Mouse (Mus musculus): ENCODE results near the gene Fto. TPM values are rescaled to one million over a fixed set of nuclear protein-coding genes. Genes with fewer than 3 reads are reported as not detected.

Fto gene
- total and polyA plus RNA-seq, 2 experiments from 2014 or later: 41.1 to 50.6 TPM

DNA sequence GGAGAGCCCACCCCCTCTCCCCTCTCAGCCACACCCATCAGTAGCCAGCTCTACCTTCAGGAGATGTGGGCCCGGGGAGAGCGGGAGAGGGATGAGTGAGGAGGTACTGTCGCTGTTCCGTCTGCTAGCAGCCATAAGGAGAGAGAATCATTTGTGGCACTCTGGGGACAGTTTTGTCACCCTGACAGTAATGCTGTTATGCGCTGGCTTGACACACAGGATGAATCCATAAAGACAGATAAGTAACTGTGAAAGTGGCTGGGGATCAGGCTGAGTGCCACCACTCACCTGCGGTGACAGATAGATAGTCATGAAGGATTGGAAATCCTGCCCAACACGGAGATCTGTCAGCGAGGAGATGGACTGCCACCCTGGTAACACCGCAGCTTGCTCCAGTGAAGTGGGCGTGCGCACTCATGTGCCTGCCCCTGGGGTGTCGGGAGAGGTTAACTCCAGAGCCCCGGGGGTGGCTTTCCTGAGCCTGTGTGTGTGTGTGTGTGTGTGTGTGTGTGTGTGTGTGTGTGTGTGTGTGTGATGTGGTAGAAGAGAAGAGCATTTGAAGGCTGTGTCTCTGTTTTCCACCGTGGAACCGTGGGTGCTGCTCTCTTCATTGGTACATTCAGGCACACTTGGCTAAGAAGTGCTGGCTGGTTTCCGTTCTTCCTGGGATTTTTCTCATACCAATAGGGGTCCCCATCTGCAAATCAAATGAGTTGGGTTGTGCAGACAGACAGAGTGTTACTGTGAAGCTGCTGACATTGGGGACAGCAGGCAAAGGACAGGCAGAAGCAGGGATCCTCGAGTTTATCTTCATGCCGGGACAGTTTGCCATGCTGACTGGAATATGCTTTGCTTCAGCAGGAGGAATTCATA is 312.6 kb downstream of the Fto start:
- Histone ChIP-seq H3K4me3 (ENCODE audit: low read depth, low read length) (no peak overlapping the region), H3K27ac (ENCODE audit: low read depth) (no peak overlapping the region), H3K4me2 (ENCODE audit: low read depth, low read length) (peak overlapping the region; percentile 28), H3K9me3 (replicated peaks; ENCODE audit: control insufficient read depth, low read length) (no peaks in the 10 kb centered on the region), H3K27me3 (ENCODE audit: control insufficient read depth, insufficient read depth, low read length) (no peaks in the 10 kb centered on the region), H3K36me3 (replicated peaks; ENCODE audit: control insufficient read depth, insufficient read depth, low read length) (no peaks in the 10 kb centered on the region), H3K4me1 (ENCODE audit: control insufficient read depth, insufficient read depth) (peaks cover 25% of the 10 kb centered on the region), H3K9ac (replicated peaks; ENCODE audit: low read depth, low read length) (no peak overlapping the region)
- 29% methylated on average over 18 of the region's 18 CpGs for WGBS
- no peak for TF ChIP-seq EP300 (IDR thresholded peaks at IDR 0.05; ENCODE audit: low read depth)
- TF ChIP-seq CTCF (IDR thresholded peaks at IDR 0.05; ENCODE audit: low read depth): no peak
- ATAC-seq (ENCODE audit: insufficient read depth, low read depth) (peak; percentile 47), DNase-seq (ENCODE audit: low spot score) (no peak)

DNA sequence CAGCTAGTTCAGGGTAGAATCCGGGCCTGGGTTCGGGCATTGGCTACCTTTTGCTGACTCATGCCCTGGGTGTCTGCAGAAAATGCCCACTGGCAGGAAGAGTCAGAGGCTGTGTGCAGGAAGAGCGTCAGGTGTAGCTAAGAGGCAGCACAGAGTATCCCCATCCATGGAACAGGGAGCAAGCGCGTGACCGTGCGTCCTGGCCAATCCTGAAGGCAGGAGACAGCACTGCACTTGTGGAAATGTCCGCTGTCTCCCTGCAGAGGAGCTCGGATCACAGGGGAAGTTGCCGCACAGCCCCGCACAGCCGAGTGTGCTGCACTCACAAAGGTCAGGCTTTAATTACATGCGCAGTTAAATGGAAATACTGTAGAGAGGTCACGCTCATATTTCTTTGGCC is 316.3 kb downstream of the Fto start:
- TF ChIP-seq EP300 (IDR thresholded peaks at IDR 0.05; ENCODE audit: low read depth): no peak
- TF ChIP-seq CTCF (IDR thresholded peaks at IDR 0.05; ENCODE audit: low read depth): no peak
- H3K36me3 ChIP-seq (replicated peaks; ENCODE audit: control insufficient read depth, insufficient read depth, low read length): no peaks in the 10 kb centered on the region
- ATAC-seq (ENCODE audit: insufficient read depth, low read depth) (peak; percentile 64; the same call in 1 of the 2 replicates), DNase-seq (ENCODE audit: low spot score) (peak; percentile 43)
- peak overlapping the region; percentile 45; the same call in 1 of the 2 replicates for H3K9ac ChIP-seq (replicated peaks; ENCODE audit: low read depth, low read length)
- no peaks in the 10 kb centered on the region for H3K27me3 ChIP-seq (ENCODE audit: control insufficient read depth, insufficient read depth, low read length)
- H3K4me3 ChIP-seq (ENCODE audit: low read depth, low read length): peak overlapping the region; percentile 26
- H3K9me3 ChIP-seq (replicated peaks; ENCODE audit: control insufficient read depth, low read length): no peaks in the 10 kb centered on the region
- H3K4me2 ChIP-seq (ENCODE audit: low read depth, low read length): peak overlapping the region; percentile 53
- peaks cover 42% of the 10 kb centered on the region for H3K4me1 ChIP-seq (ENCODE audit: control insufficient read depth, insufficient read depth)
- peak overlapping the region; percentile 70 for H3K27ac ChIP-seq (ENCODE audit: low read depth)
- 25% methylated on average over 14 of the region's 14 CpGs for WGBS

DNA sequence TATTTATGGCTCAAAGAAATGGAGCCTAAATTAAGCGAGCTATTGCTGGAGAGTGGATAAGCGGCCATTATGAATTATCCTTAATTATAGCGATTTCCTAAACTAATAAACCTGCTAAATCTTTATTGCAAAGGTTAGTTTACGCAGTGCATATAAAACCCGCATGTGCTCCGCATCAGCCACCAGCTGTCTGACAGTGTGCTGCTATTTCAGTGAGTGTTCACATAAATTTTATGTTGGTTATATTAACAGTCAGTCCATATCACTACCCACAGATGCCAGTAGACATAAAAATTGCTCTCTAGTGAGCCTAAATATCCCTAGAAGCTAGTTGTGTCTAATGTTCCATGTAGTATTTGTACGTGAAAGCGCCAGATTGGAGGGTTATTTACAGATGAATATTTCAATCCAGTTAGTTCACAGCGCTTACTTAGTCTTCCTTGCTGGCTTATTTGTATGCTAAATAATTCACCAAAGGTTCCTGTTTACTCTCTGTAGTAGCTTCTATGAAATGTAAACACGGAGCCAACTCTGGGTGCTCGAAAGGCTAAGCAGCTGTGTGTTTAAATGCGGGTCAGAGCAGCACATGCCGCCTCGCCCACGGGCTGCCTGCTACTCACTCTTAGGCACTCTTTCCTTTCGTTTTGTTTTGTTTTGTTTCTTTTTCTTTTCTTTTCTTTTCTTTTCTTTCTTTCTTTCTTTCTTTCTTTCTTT is 317.2 kb downstream of the Fto start:
- ATAC-seq (ENCODE audit: insufficient read depth, low read depth) (no peak), DNase-seq (ENCODE audit: low spot score) (no peak)
- WGBS: 66% methylated on average over 16 of the region's 16 CpGs
- H3K4me2 ChIP-seq (ENCODE audit: low read depth, low read length): peak overlapping the region; percentile 53
- TF ChIP-seq CTCF (IDR thresholded peaks at IDR 0.05; ENCODE audit: low read depth) (no peak), EP300 (IDR thresholded peaks at IDR 0.05; ENCODE audit: low read depth) (no peak)
- peak overlapping the region; percentile 70 for H3K27ac ChIP-seq (ENCODE audit: low read depth)
- H3K36me3 ChIP-seq (replicated peaks; ENCODE audit: control insufficient read depth, insufficient read depth, low read length): no peaks in the 10 kb centered on the region; the same call in 1 of the 2 replicates
- peak overlapping the region; percentile 45; the same call in 1 of the 2 replicates for H3K9ac ChIP-seq (replicated peaks; ENCODE audit: low read depth, low read length)
- H3K4me1 ChIP-seq (ENCODE audit: control insufficient read depth, insufficient read depth): peaks cover 42% of the 10 kb centered on the region
- no peaks in the 10 kb centered on the region for H3K9me3 ChIP-seq (replicated peaks; ENCODE audit: control insufficient read depth, low read length)
- H3K27me3 ChIP-seq (ENCODE audit: control insufficient read depth, insufficient read depth, low read length): no peaks in the 10 kb centered on the region
- H3K4me3 ChIP-seq (ENCODE audit: low read depth, low read length): peak overlapping the region; percentile 26

DNA sequence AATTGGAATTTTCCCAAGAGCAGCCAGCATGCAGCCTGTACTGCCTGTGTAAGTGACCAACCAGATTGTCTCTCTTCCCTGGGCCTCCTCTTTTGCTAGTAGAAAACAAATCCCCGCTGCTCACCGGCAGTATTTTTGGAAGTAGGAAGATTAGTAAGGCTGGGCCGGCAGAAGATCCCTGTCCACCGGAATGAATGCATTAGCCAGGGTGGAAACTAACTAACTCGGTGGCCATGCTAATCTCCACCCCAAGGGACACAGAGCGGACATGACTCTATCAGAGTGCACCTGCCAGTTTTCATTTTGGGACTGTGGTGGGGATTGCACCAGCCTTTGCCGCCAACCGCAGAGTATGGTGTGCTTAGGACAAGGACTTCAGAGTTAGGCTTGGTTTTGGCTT is 319.1 kb downstream of the Fto start:
- Histone ChIP-seq H3K4me1 (ENCODE audit: control insufficient read depth, insufficient read depth) (peaks cover 34% of the 10 kb centered on the region), H3K36me3 (replicated peaks; ENCODE audit: control insufficient read depth, insufficient read depth, low read length) (no peaks in the 10 kb centered on the region; the same call in 1 of the 2 replicates), H3K4me3 (ENCODE audit: low read depth, low read length) (no peak overlapping the region), H3K9me3 (replicated peaks; ENCODE audit: control insufficient read depth, low read length) (no peaks in the 10 kb centered on the region), H3K27me3 (ENCODE audit: control insufficient read depth, insufficient read depth, low read length) (no peaks in the 10 kb centered on the region), H3K9ac (replicated peaks; ENCODE audit: low read depth, low read length) (no peak overlapping the region), H3K4me2 (ENCODE audit: low read depth, low read length) (no peak overlapping the region), H3K27ac (ENCODE audit: low read depth) (no peak overlapping the region; the same call in 1 of the 2 replicates)
- DNase-seq (ENCODE audit: low spot score) (no peak), ATAC-seq (ENCODE audit: insufficient read depth, low read depth) (0 out of 2 replicates have a peak, but pooled peaks have one; percentile 22)
- TF ChIP-seq EP300 (IDR thresholded peaks at IDR 0.05; ENCODE audit: low read depth) (no peak), CTCF (IDR thresholded peaks at IDR 0.05; ENCODE audit: low read depth) (no peak)
- 51% methylated on average over 8 of the region's 8 CpGs for WGBS

DNA sequence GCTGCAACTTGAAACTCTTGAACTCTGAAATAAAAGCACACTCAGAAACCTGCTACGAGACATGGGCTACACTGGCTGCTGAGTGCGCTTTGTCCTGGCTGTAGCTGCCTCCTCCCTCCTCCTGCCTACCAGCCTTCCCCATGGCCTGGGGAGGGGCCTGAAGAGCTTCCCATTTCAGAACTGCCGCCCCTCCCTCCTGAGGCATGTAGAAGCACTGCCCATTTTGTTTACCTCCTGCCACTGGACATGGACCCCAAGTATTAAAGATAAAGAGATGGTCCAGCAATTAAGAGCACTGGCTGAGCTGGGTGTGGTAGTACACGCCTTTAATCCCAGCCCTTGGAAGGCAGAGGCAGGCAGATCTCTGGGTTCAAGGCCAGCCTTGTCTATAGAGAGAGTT is 322.1 kb downstream of the Fto start:
- peaks cover 21% of the 10 kb centered on the region for H3K4me1 ChIP-seq (ENCODE audit: control insufficient read depth, insufficient read depth)
- no peak overlapping the region for H3K4me3 ChIP-seq (ENCODE audit: low read depth, low read length)
- H3K36me3 ChIP-seq (replicated peaks; ENCODE audit: control insufficient read depth, insufficient read depth, low read length): no peaks in the 10 kb centered on the region; the same call in 1 of the 2 replicates
- TF ChIP-seq CTCF (IDR thresholded peaks at IDR 0.05; ENCODE audit: low read depth) (no peak), EP300 (IDR thresholded peaks at IDR 0.05; ENCODE audit: low read depth) (no peak)
- H3K9ac ChIP-seq (replicated peaks; ENCODE audit: low read depth, low read length): no peak overlapping the region
- no peak overlapping the region for H3K4me2 ChIP-seq (ENCODE audit: low read depth, low read length)
- no peak for ATAC-seq (ENCODE audit: insufficient read depth, low read depth)
- no peaks in the 10 kb centered on the region for H3K27me3 ChIP-seq (ENCODE audit: control insufficient read depth, insufficient read depth, low read length)
- H3K27ac ChIP-seq (ENCODE audit: low read depth): no peak overlapping the region
- DNase-seq (ENCODE audit: low spot score): no peak
- H3K9me3 ChIP-seq (replicated peaks; ENCODE audit: control insufficient read depth, low read length): no peaks in the 10 kb centered on the region
- 89% methylated on average over 4 of the region's 4 CpGs for WGBS
